Mouse (Mus musculus) stomach, postnatal 0 days (tissue): ENCODE measurements around the gene Armc5. TPM values are rescaled to one million over a fixed set of nuclear protein-coding genes. Genes with fewer than 3 reads are reported as not detected.

Experiments used
- ATAC-seq: fragments of 200-750 bp; cut with Nextera tagmentation; 2 replicates; pipeline ENCODE4 v1.8.0; 2017; ENCODE audit not compliant: low FRiP score, low TSS enrichment
- DNase-seq: peaks from one replicate; pipeline ENCODE4 v3.0.0-alpha.2; 2016; ENCODE audit warnings: low spot score
- H3K27ac ChIP-seq: fragments of 300-500 bp; sonication (generic); replicated peaks from 2 replicates; pipeline ENCODE4 v1.5.1; 2014; ENCODE audit warnings: mild to moderate bottlenecking, control low read depth
- H3K27me3 ChIP-seq: fragments of 300-500 bp; sonication (generic); 2 replicates; pipeline ENCODE4 v1.6.1; 2014; ENCODE audit warnings: low read length; ENCODE audit not compliant: control insufficient read depth, insufficient read depth
- H3K36me3 ChIP-seq: fragments of 300-500 bp; sonication (generic); 2 replicates; pipeline ENCODE4 v1.6.1; 2014; ENCODE audit warnings: low read length, mixed read lengths; ENCODE audit not compliant: control insufficient read depth, insufficient read depth
- H3K4me1 ChIP-seq: fragments of 300-500 bp; sonication (generic); replicated peaks from 2 replicates; pipeline ENCODE4 v1.6.1; 2014; ENCODE audit warnings: antibody characterized with exemption; ENCODE audit not compliant: control insufficient read depth, insufficient read depth
- H3K4me2 ChIP-seq: fragments of 300-500 bp; sonication (generic); replicated peaks from 2 replicates; pipeline ENCODE4 v1.6.1; 2014; ENCODE audit warnings: low read depth, mild to moderate bottlenecking, control low read depth, moderate library complexity
- H3K4me3 ChIP-seq: fragments of 300-500 bp; sonication (generic); 2 replicates; pipeline ENCODE4 v1.5.1; 2014; ENCODE audit warnings: low read depth, low read length, control low read depth
- H3K9ac ChIP-seq: fragments of 300-500 bp; sonication (generic); 2 replicates; pipeline ENCODE4 v1.6.1; 2014; ENCODE audit warnings: mild to moderate bottlenecking, low read length, control low read depth, mixed read lengths
- H3K9me3 ChIP-seq: fragments of 300-500 bp; sonication (generic); 2 replicates; pipeline ENCODE4 v1.6.1; 2016; ENCODE audit warnings: low read length; ENCODE audit not compliant: control insufficient read depth
- CTCF ChIP-seq: IDR thresholded peaks from 2 replicates; pipeline ENCODE4 v1.5.1; 2016; ENCODE audit warnings: antibody characterized with exemption, low read depth, mild to moderate bottlenecking, moderate library complexity
- EP300 ChIP-seq: optimal IDR thresholded peaks from 2 replicates; pipeline ENCODE3; 2016; ENCODE audit warnings: antibody characterized with exemption
- WGBS: fragments of 180-500 bp; shearing (Covaris S2); extraction: QIAGEN DNeasy Blood & Tissue Kit; methylation state at CpG from one replicate; pipeline ENCODE4 v1.1.7; 2014; 5-methylcytosine and 5-hydroxymethylcytosine counted together
- polyA plus RNA-seq: library from polyadenylated mRNA; unstranded; fragments of >200 nt; fragmentation: Nextera tagmentation; extraction: Ambion mirVana; gene quantifications from 2 replicates; pipeline ENCODE4 v1.2.1, GENCODE M21; 2015

Armc5 gene
- polyA plus RNA-seq, 1 experiment from 2014 or later: 10.7 TPM

DNA sequence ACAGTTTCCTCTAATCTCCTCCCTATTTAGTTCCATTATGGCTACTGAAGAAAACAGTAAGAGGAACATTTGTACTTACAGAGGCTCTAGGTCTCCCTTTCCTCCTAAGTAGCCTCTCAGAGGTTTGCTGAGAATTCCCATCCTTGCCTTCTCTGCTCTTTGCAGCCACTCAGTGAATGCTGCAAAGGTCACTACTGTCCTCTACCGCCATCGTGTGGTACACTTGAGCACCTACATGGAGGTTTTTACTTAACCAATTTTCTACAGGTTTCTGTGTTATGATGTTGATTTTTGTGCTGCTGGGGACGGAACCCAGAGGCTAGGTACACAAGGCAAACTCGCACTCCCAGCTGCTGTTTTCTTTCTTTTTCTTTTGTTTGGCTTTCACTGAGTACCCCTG, 29.0 kb upstream of the Armc5 start:
- H3K9ac ChIP-seq: no peak overlapping the region
- no peak overlapping the region for H3K4me3 ChIP-seq
- no peak overlapping the region for H3K4me2 ChIP-seq
- H3K27me3 ChIP-seq: no peaks in the 10 kb centered on the region
- H3K36me3 ChIP-seq: no peaks in the 10 kb centered on the region
- DNase-seq (peak; percentile 55), ATAC-seq (peak; percentile 54; the same call in 1 of the 2 replicates)
- WGBS: 6% methylated on average over 4 of the region's 4 CpGs
- H3K4me1 ChIP-seq: no peaks in the 10 kb centered on the region
- H3K9me3 ChIP-seq: no peaks in the 10 kb centered on the region
- H3K27ac ChIP-seq: no peak overlapping the region
- TF ChIP-seq EP300 (no peak), CTCF (peak; percentile 98)

DNA sequence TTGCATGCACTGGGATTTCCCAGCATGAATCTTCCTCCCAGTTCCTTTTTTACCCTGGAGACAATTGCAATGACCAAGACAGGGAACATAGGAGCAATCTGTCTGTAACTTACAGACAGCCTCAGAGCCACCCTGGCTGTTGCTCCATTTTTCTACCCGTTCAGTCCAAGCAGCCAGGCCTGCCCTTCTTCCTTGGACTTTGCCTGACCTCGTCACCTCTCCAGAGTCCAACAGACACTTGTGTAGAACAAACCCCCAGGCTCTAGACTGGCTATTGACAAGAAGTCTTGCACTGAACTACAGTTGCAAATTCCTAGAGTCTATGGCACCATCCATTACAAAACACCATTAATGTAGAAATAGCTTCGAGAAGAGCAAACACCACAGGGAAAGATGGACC, 27.3 kb upstream of the Armc5 start:
- no peak overlapping the region for H3K27ac ChIP-seq
- no peak overlapping the region for H3K4me2 ChIP-seq
- H3K9me3 ChIP-seq: no peaks in the 10 kb centered on the region
- TF ChIP-seq CTCF (no peak), EP300 (no peak)
- DNase-seq (no peak), ATAC-seq (no peak)
- H3K4me3 ChIP-seq: no peak overlapping the region
- H3K27me3 ChIP-seq: no peaks in the 10 kb centered on the region
- 34% methylated on average over 3 of the region's 3 CpGs for WGBS
- H3K9ac ChIP-seq: no peak overlapping the region
- no peaks in the 10 kb centered on the region for H3K4me1 ChIP-seq
- H3K36me3 ChIP-seq: no peaks in the 10 kb centered on the region

DNA sequence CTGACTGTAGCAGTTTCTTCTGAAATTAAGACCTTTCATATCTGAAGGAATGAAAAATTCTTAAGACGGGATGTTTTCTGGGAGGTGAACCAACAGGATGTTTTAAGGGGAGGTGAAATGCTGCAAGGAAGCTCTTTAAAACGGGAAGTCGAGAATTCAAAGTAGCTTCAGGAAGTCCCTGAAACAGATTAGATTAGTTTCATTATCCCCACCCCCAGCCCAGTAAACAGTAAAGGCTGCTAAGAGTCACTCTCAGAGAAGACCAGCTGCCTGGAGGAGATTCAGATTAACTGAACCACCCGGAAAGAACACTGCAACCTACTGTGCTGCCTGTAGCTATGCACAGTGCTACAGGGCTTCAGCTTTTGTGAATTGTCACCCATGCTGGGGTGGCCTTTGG, 17.2 kb upstream of the Armc5 start:
- Histone ChIP-seq H3K4me2 (no peak overlapping the region), H3K9ac (no peak overlapping the region), H3K4me1 (no peaks in the 10 kb centered on the region), H3K9me3 (no peaks in the 10 kb centered on the region), H3K36me3 (no peaks in the 10 kb centered on the region), H3K27ac (no peak overlapping the region), H3K4me3 (no peak overlapping the region), H3K27me3 (no peaks in the 10 kb centered on the region)
- TF ChIP-seq CTCF: no peak
- TF ChIP-seq EP300: no peak
- ATAC-seq (no peak), DNase-seq (no peak)
- 69% methylated on average over 4 of the region's 4 CpGs for WGBS

DNA sequence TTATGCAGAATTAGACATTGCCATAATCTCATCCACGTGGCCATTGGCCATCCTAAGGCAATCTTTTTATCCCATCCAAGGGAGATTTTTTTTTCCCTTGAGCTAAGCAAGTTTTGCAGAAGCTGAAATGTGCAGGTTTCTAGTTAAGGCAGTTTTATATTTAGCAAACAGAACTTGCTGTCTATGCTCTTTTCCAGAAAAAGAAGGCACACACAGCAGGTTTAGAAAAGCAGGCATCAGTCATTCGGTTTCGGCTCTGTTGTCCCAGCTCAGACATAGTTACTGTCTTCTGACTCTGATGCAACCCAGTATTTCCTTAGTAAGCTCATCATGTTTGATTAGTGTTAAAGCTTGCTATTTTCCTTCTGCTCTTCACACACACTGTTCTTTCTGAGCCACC, 16.2 kb upstream of the Armc5 start:
- Histone ChIP-seq H3K4me2 (no peak overlapping the region), H3K27me3 (no peaks in the 10 kb centered on the region), H3K9me3 (no peaks in the 10 kb centered on the region), H3K9ac (no peak overlapping the region), H3K36me3 (no peaks in the 10 kb centered on the region), H3K4me1 (no peaks in the 10 kb centered on the region), H3K27ac (no peak overlapping the region), H3K4me3 (no peak overlapping the region)
- ATAC-seq: no peak
- DNase-seq: no peak
- 71% methylated on average over 3 of the region's 3 CpGs for WGBS
- no peak for TF ChIP-seq EP300
- TF ChIP-seq CTCF: no peak

- H3K4me3 ChIP-seq: no peak overlapping the region
- no peak for DNase-seq
Observed at GRCm38 (mm10) chr7:128231741-128232140, 5.4 kb upstream of the Armc5 start.

GRCm38 (mm10) chr7:128234796-128235195, 2.3 kb upstream of the Armc5 start:
- TF ChIP-seq EP300 (no peak), CTCF (no peak)
- H3K36me3 ChIP-seq: peaks cover 3% of the 10 kb centered on the region; the same call in 1 of the 2 replicates
- DNase-seq (no peak), ATAC-seq (no peak)
- no peak overlapping the region for H3K4me3 ChIP-seq
- no peak overlapping the region for H3K27ac ChIP-seq
- H3K27me3 ChIP-seq: no peaks in the 10 kb centered on the region
- no peak overlapping the region for H3K4me2 ChIP-seq
- no peaks in the 10 kb centered on the region; the same call in 1 of the 2 replicates for H3K4me1 ChIP-seq
- no peak overlapping the region for H3K9ac ChIP-seq
- 79% methylated on average over 2 of the region's 2 CpGs for WGBS
- no peaks in the 10 kb centered on the region for H3K9me3 ChIP-seq

More at GRCm38 (mm10) chr7:128231741-128232140, 5.4 kb upstream of the Armc5 start:
- 43% methylated on average over 8 of the region's 8 CpGs for WGBS
- Histone ChIP-seq H3K27ac (no peak overlapping the region), H3K4me2 (no peak overlapping the region), H3K9ac (no peak overlapping the region), H3K4me1 (no peaks in the 10 kb centered on the region), H3K9me3 (no peaks in the 10 kb centered on the region), H3K36me3 (0 out of 2 replicates have a peak, but pooled peaks cover 2% of the 10 kb centered on the region), H3K27me3 (no peaks in the 10 kb centered on the region)
- TF ChIP-seq EP300: no peak
- no peak for TF ChIP-seq CTCF
- no peak for ATAC-seq
